Mouse (Mus musculus) stomach, postnatal 0 days (tissue): ENCODE data around the gene AI854703. TPM values are rescaled to one million over a fixed set of nuclear protein-coding genes. Genes with fewer than 3 reads are reported as not detected.
"Not testable (repeated sequence)": the region's sequence is repeated elsewhere in the genome, so short reads cannot be mapped to it uniquely, and the experiment has no call there.

ENCODE experiments used
- ATAC-seq: fragments of 200-750 bp; cut with Nextera tagmentation; 2 replicates; pipeline ENCODE4 v1.8.0; 2017; ENCODE audit not compliant: low FRiP score, low TSS enrichment
- DNase-seq: peaks from one replicate; pipeline ENCODE4 v3.0.0-alpha.2; 2016; ENCODE audit warnings: low spot score
- H3K27ac ChIP-seq: fragments of 300-500 bp; sonication (generic); replicated peaks from 2 replicates; pipeline ENCODE4 v1.5.1; 2014; ENCODE audit warnings: mild to moderate bottlenecking, control low read depth
- H3K27me3 ChIP-seq: fragments of 300-500 bp; sonication (generic); 2 replicates; pipeline ENCODE4 v1.6.1; 2014; ENCODE audit warnings: low read length; ENCODE audit not compliant: control insufficient read depth, insufficient read depth
- H3K36me3 ChIP-seq: fragments of 300-500 bp; sonication (generic); 2 replicates; pipeline ENCODE4 v1.6.1; 2014; ENCODE audit warnings: low read length, mixed read lengths; ENCODE audit not compliant: control insufficient read depth, insufficient read depth
- H3K4me1 ChIP-seq: fragments of 300-500 bp; sonication (generic); replicated peaks from 2 replicates; pipeline ENCODE4 v1.6.1; 2014; ENCODE audit warnings: antibody characterized with exemption; ENCODE audit not compliant: control insufficient read depth, insufficient read depth
- H3K4me2 ChIP-seq: fragments of 300-500 bp; sonication (generic); replicated peaks from 2 replicates; pipeline ENCODE4 v1.6.1; 2014; ENCODE audit warnings: low read depth, mild to moderate bottlenecking, control low read depth, moderate library complexity
- H3K4me3 ChIP-seq: fragments of 300-500 bp; sonication (generic); 2 replicates; pipeline ENCODE4 v1.5.1; 2014; ENCODE audit warnings: low read depth, low read length, control low read depth
- H3K9ac ChIP-seq: fragments of 300-500 bp; sonication (generic); 2 replicates; pipeline ENCODE4 v1.6.1; 2014; ENCODE audit warnings: mild to moderate bottlenecking, low read length, control low read depth, mixed read lengths
- H3K9me3 ChIP-seq: fragments of 300-500 bp; sonication (generic); 2 replicates; pipeline ENCODE4 v1.6.1; 2016; ENCODE audit warnings: low read length; ENCODE audit not compliant: control insufficient read depth
- CTCF ChIP-seq: IDR thresholded peaks from 2 replicates; pipeline ENCODE4 v1.5.1; 2016; ENCODE audit warnings: antibody characterized with exemption, low read depth, mild to moderate bottlenecking, moderate library complexity
- EP300 ChIP-seq: optimal IDR thresholded peaks from 2 replicates; pipeline ENCODE3; 2016; ENCODE audit warnings: antibody characterized with exemption
- WGBS: fragments of 180-500 bp; shearing (Covaris S2); extraction: QIAGEN DNeasy Blood & Tissue Kit; methylation state at CpG from one replicate; pipeline ENCODE4 v1.1.7; 2014; 5-methylcytosine and 5-hydroxymethylcytosine counted together
- polyA plus RNA-seq: library from polyadenylated mRNA; unstranded; fragments of >200 nt; fragmentation: Nextera tagmentation; extraction: Ambion mirVana; gene quantifications from 2 replicates; pipeline ENCODE4 v1.2.1, GENCODE M21; 2015

AI854703 gene
- polyA plus RNA-seq, 1 experiment from 2014 or later, result 0.76 TPM

- no peaks in the 10 kb centered on the region for H3K27me3 ChIP-seq
- no peaks in the 10 kb centered on the region for H3K4me1 ChIP-seq
- H3K4me2 ChIP-seq, result no peak overlapping the region
- no peak overlapping the region for H3K27ac ChIP-seq
- no peak overlapping the region for H3K9ac ChIP-seq
- H3K4me3 ChIP-seq, result no peak overlapping the region
- no peak for DNase-seq
- 87% methylated on average over 2 of the region's 2 CpGs for WGBS
- TF ChIP-seq CTCF (no peak), EP300 (no peak)
- H3K9me3 ChIP-seq, result no peaks in the 10 kb centered on the region
- H3K36me3 ChIP-seq, result no peaks in the 10 kb centered on the region
- ATAC-seq, result no peak
Observed at GRCm38 (mm10) chr6:48608124-48608523, 18.4 kb upstream of the AI854703 start.

GRCm38 (mm10) chr6:48609512-48609911 lies 17.1 kb upstream of the AI854703 start:
- H3K27me3 ChIP-seq, result no peaks in the 10 kb centered on the region
- ATAC-seq (no peak), DNase-seq (no peak)
- 0 out of 2 replicates have a peak, but pooled peaks cover 2% of the 10 kb centered on the region for H3K36me3 ChIP-seq
- H3K4me3 ChIP-seq, result no peak overlapping the region
- no peaks in the 10 kb centered on the region for H3K9me3 ChIP-seq
- H3K27ac ChIP-seq, result no peak overlapping the region
- no peak for TF ChIP-seq CTCF
- no peak for TF ChIP-seq EP300
- no peak overlapping the region for H3K4me2 ChIP-seq
- 68% methylated on average over 7 of the region's 7 CpGs for WGBS
- no peaks in the 10 kb centered on the region for H3K4me1 ChIP-seq
- H3K9ac ChIP-seq, result no peak overlapping the region

GRCm38 (mm10) chr6:48610657-48611056 lies 15.9 kb upstream of the AI854703 start:
- no peak overlapping the region for H3K9ac ChIP-seq
- TF ChIP-seq EP300 (no peak), CTCF (peak; percentile 58)
- DNase-seq (no peak), ATAC-seq (no peak; the same call in 1 of the 2 replicates)
- no peak overlapping the region for H3K4me2 ChIP-seq
- H3K27me3 ChIP-seq, result no peaks in the 10 kb centered on the region
- no peak overlapping the region for H3K27ac ChIP-seq
- H3K9me3 ChIP-seq, result no peaks in the 10 kb centered on the region
- H3K36me3 ChIP-seq, result 0 out of 2 replicates have a peak, but pooled peaks cover 2% of the 10 kb centered on the region
- no peak overlapping the region for H3K4me3 ChIP-seq
- H3K4me1 ChIP-seq, result no peaks in the 10 kb centered on the region
- WGBS, result 18% methylated on average over 3 of the region's 3 CpGs

DNA sequence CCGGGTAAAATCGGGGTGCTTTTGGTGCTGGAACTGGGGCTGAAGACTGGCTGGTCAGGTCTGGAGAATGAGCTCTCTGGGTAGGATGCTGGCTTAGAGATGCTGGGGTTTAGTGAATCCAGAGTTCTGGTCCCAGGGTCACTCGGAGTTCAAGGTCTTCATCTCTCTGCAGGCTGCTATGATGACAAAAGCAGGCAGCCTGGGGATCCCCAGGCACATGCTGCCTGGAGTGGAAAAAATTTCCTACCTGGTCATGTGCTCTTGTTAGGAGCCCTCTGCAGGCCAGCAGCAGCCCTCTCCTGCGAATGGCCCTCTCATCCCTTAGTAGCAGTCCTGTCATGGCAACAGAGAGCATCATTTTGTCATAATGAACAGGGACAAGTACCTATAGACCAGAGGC lies 13.1 kb upstream of the AI854703 start:
- no peak for ATAC-seq
- Histone ChIP-seq H3K4me3 (no peak overlapping the region), H3K27me3 (no peaks in the 10 kb centered on the region), H3K9ac (no peak overlapping the region), H3K4me1 (no peaks in the 10 kb centered on the region), H3K27ac (no peak overlapping the region), H3K9me3 (no peaks in the 10 kb centered on the region), H3K36me3 (0 out of 2 replicates have a peak, but pooled peaks cover 2% of the 10 kb centered on the region), H3K4me2 (no peak overlapping the region)
- no peak for DNase-seq
- TF ChIP-seq CTCF, result no peak
- TF ChIP-seq EP300, result no peak
- 95% methylated on average over 4 of the region's 4 CpGs for WGBS

GRCm38 (mm10) chr6:48614756-48615155 lies 11.8 kb upstream of the AI854703 start:
- Histone ChIP-seq H3K4me1 (no peaks in the 10 kb centered on the region), H3K9me3 (no peaks in the 10 kb centered on the region), H3K27me3 (no peaks in the 10 kb centered on the region), H3K4me2 (no peak overlapping the region), H3K27ac (no peak overlapping the region), H3K9ac (no peak overlapping the region), H3K36me3 (peaks cover 8% of the 10 kb centered on the region), H3K4me3 (no peak overlapping the region)
- ATAC-seq (no peak), DNase-seq (no peak)
- 92% methylated on average over 5 of the region's 5 CpGs for WGBS
- TF ChIP-seq CTCF, result no peak

- 95% methylated on average over 30 of the region's 30 CpGs for WGBS
- no peak overlapping the region for H3K4me2 ChIP-seq
- H3K4me3 ChIP-seq, result no peak overlapping the region
- no peaks in the 10 kb centered on the region for H3K4me1 ChIP-seq
- no peak overlapping the region for H3K27ac ChIP-seq
- no peaks in the 10 kb centered on the region for H3K9me3 ChIP-seq
- H3K9ac ChIP-seq, result no peak overlapping the region
- peaks cover 17% of the 10 kb centered on the region for H3K36me3 ChIP-seq
- TF ChIP-seq CTCF (no peak), EP300 (no peak)
- ATAC-seq, result no peak
- H3K27me3 ChIP-seq, result no peaks in the 10 kb centered on the region
- DNase-seq, result no peak
Observed at GRCm38 (mm10) chr6:48620031-48620430, 6.5 kb upstream of the AI854703 start.

- WGBS, result 88% methylated on average over 8 of the region's 8 CpGs
Observed at GRCm38 (mm10) chr6:48622186-48622843, 4.2 kb upstream of the AI854703 start.

More at GRCm38 (mm10) chr6:48622186-48622843, 4.2 kb upstream of the AI854703 start:
- H3K9ac ChIP-seq, DNase-seq, ATAC-seq, H3K9me3 ChIP-seq, H3K4me3 ChIP-seq, H3K27ac ChIP-seq, H3K27me3 ChIP-seq, H3K4me2 ChIP-seq, H3K4me1 ChIP-seq: not testable (repeated sequence)
- peaks cover 17% of the 10 kb centered on the region for H3K36me3 ChIP-seq
